Mouse (Mus musculus) c-Kit-positive CD71-negative TER-119-negative erythroid progenitor cells, embryonic 14.5 days (primary cell): ENCODE measurements around the gene Macrod2.

ENCODE experiments used
- DNase-seq: peaks from one replicate; pipeline ENCODE4 v3.0.0-alpha.2; 2013; ENCODE audit warnings: low read depth

Macrod2 gene

DNA sequence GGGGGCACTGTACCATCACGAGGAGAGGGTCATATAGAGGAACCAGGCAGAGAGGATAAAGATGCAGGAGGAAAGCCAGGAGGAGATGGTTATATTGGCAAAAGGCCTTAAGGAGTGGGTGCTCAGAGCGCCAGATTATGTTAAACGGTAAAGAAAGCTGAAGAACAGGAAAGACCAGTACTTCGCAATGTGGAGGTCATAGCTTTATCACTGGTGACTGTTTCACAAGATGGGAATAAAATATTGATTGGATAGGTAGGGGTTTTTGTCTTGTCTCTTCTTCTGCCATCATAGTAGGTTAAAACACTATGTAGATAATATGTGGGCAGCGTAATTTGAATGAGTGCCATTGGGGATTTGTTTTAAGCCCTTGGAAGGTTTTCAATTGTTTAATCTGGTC lies 816.2 kb downstream of the Macrod2 start:
- DNase-seq, result no peak

GRCm38 (mm10) chr2:141212291-141212690 lies 817.2 kb downstream of the Macrod2 start:
- no peak for DNase-seq

GRCm38 (mm10) chr2:141217490-141217889 lies 822.4 kb downstream of the Macrod2 start:
- no peak for DNase-seq

DNA sequence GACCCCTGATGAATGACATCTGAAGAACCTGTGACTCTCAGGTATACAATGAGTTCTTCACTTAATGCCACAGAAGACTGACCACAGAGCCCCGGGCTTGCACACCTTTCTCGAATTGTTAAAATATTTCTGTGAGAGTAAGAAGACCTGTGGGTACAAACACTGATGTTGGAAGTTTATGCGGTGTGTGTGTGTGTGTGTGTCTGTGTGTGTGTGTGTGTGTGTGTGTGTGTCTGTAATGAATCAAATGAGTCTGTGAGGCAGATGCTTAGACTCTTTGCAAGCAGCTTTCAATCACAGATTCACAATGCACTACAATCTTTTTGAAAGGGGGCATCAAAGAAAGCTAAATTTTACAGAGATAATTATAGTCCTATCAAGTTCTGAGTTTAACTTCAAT lies 822.8 kb downstream of the Macrod2 start:
- no peak for DNase-seq

DNA sequence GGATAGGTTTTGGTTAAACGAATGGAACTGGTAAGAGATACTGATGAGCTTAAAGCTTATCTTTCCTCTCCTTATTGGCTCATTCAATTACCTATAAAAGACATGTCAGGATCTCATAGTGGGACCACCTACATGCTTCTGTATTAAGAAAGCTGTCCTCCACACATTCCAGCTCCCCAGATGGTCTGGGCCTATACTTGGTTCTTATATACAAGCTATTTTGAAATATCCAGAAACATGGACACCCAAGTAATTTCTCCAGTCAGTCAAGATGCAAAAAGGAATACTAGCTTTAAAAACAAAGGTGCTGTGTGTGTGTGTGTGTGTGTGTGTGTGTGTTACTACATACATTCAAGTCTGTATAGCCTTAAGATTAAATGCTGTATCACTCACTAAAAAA lies 833.7 kb downstream of the Macrod2 start:
- no peak for DNase-seq

DNA sequence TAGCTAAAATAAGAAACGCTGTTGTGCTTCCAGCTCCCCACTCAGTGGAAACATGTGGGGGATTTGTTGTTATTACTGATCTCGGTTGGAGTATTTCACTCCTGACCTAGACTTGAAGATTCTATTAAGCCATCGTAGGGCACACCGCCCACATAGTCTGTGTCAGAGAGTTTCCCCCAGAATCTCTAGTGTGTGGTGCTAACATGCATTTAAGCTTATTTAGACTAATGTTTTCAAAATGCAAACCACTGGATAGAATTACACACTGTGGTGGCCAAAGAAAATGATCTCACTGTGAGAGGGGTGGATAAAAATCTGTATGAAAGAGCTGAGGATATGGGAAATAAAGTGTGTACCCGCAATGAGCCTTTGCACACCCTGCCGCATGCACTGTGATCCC lies 834.7 kb downstream of the Macrod2 start:
- DNase-seq, result no peak

DNA sequence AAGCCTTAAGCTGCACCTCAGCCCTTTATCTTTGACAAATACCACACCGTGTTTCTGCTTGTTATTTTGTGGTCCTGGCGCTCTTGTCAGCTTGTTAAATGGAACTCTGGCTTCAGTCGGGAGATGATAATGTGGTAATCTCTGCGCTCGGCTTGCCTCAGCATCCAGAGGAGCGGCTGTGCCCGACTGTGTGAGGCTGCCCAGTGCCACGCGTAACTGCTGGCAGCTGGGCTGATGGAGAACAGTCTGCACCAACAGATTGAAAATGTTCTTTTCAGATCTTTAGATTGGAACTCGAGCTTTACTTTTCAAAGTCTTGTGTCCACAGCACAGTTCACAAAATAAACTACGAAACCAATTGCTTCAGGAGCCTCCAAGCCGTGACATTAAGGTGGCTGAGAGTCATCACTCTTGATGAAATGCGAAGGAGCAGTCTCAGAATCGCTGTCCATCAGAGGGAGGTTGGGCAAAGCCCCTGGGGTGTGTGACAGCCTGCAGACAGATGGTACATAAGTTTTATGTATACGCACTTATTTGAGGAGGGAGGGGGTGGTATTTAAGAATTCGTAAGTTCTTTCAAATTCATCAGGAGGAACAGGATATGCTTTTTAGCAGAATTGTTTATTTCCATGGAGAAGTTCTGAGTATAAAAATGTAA lies 836.0 kb downstream of the Macrod2 start:
- no peak for DNase-seq

DNA sequence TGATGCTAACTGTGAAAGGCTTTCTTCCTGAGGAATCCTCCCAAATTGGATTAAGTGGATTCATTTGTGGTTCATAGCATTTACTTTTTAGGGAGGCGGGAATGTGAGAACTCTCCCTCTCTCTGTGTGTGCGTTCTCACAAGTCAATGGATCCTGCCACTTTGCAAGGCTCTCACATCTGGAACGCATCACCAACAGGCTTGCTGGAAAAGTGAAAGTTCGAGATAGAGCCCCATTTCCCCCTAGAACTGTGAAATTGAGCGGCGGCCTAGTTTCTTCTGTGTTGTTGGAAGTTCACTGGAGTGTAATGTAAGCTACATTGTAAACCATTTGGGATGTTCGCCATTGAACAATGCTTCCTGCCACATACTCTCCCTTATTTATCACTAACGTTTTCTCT lies 839.2 kb downstream of the Macrod2 start:
- no peak for DNase-seq

DNA sequence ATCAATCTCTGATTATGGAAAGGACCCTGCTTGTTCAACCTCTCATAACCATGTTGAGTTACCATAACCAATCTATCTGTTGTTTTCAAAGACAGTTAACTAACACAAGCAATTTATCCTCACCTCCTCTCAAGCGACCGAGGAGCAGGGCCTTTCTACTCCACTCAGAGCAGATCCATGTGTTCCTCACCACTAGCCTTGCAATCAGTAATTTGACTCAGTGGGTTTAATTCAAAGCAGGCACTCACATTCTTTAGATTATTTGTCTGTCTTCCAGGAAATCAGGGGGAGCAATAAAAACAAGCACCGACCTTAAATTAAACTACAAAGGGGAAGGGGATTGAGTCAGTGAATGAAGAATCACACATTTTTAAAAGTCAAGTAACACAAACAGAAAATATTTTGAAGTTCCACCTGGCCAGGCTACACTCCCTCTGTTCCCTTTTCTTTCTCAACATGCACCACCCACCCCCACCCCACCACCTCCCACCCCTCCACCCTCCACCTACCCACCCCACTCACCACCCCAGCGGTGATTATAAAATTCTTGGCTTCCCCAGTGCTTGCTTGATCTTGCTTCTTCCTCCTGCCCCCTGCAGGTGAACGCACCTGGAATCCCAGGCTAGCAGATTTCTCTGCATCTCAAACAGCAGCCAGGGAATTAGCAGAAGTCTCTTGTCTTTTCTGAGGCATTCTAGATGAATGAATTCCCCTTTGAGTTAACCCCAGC lies 839.8 kb downstream of the Macrod2 start:
- no peak for DNase-seq

DNA sequence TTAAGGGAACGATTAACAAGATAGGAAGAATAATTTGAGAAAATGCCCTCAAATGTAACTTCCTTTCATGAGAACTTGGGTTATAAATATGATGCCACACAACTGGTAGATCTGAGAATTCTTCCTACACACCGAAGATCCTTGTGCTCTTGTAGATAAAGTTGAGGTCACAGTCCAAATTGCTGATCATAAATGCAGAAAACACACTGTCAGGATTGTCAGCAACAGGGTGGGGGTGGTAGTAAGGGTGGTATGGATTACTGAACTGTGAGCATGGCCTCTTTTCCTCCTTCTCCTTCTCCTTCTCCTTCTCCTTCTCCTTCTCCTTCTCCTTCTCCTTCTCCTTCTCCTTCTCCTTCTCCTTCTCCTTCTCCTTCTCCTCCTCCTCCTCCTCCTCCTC lies 852.6 kb downstream of the Macrod2 start:
- DNase-seq, result no peak

DNA sequence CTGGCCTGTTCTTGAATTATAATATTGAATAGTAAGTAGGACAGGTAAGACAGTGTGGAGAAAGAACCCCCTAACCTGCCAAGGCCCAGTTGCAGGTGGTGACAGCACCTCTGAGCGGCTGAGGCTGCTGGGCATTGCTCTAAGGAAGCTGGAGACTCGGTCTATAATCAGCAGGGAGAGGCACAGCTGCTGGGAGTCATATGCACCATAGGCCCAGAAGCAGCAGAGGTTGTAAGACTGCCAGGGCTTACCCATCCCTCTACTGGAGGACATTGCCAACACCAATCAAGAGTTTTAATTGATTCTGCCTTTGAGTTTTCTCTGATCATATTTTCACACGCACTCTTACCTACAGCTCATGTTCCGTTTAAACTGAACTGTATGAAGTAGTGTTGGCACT lies 869.5 kb downstream of the Macrod2 start:
- DNase-seq, result no peak

DNA sequence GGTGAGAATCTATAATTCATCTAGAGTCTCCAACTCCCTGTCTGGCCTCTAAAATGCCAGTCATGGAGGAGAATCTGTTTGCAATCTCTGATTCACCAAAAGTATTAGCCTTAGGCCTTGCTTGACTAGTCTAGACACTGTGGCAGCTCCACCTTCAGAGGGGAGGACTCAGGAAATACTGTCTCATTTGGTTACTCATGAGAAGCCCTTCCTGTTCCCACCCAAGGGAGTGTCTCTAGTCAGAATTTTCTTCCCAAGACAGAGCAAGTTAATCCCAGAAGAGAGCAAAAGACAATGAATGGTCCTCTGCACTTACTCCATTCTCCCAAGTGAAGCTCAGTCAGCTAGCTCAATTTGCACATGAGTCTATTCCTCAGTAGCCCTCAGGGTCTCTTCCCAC lies 871.5 kb downstream of the Macrod2 start:
- DNase-seq, result no peak

GRCm38 (mm10) chr2:141271541-141271940 lies 876.4 kb downstream of the Macrod2 start:
- DNase-seq, result no peak

GRCm38 (mm10) chr2:141272966-141273365 lies 877.9 kb downstream of the Macrod2 start:
- no peak for DNase-seq

- DNase-seq, result no peak
Measured at GRCm38 (mm10) chr2:141274262-141274661, 879.2 kb downstream of the Macrod2 start.

- no peak for DNase-seq
Measured at GRCm38 (mm10) chr2:141279130-141279698, 884.1 kb downstream of the Macrod2 start.

DNA sequence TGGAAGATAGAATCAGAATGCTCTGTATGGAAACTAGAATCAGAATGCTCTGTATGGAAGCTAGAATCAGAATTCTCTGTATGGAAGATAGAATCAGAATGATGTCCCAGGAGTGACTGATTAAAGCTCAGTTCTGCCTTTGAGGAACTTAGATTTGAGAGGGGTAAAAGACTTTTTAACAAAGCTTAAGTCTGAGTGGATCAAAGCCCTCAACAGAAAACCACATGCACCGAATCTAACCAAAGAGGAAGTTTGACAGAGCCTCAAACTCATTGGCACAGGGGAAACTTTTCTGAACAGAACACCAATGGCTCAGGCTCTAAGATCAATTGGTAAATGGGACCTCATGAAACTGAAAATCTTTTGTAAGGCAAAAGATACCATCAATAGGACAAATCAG lies 885.7 kb downstream of the Macrod2 start:
- DNase-seq, result no peak

DNA sequence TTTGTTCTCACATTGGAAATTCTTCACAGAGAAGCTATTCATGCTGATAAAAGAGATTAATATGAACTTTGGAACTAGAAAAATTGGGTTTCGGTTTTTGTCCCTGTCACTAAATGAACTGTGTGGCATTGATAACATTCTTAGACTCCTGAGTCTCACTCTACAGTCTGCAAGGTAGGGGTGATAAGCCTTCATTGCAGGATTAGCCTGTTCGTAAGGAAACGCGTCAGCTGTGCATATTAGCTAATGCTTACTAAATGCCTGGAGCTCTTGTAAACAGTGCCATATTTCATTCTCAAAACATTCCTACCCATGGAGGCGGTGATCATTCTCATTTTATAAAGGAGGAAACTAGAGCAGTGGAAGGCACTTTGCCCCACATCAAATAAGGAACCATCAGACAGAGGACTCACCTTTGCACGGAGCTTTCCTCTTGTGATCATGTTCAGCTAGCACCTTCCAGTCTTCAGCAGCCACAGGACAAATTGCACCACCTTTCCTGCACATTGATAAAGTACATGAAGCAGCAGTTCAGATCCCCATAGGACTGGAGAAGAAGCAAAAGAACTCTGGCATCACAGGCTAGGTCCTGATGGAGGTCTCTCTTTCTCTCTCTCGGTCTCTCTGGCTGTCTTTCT lies 891.1 kb downstream of the Macrod2 start:
- no peak for DNase-seq

DNA sequence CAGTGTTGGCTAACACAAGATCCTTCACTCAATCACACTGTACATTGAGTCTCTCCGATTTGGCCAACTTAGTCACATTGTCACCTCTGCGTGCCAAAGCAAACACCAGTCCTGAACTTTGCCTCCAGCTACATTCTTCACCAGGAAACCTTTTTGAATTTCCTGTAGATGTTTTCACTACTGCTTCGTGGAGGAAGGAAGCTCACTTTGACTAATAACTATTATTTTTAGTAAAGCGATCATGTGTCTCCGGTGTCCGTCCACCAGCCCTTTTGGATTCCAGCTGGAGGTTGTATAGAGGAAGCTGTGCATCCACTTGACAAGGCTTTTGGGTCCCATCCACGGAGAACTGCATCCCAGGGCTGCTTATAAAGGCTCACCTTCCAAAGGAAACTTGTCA lies 893.4 kb downstream of the Macrod2 start:
- no peak for DNase-seq

GRCm38 (mm10) chr2:141289059-141289713 lies 894.1 kb downstream of the Macrod2 start:
- no peak for DNase-seq

GRCm38 (mm10) chr2:141292847-141293246 lies 897.7 kb downstream of the Macrod2 start:
- no peak for DNase-seq

- no peak for DNase-seq
Measured at GRCm38 (mm10) chr2:141299168-141299567, 904.1 kb downstream of the Macrod2 start.

- DNase-seq, result no peak
Measured at GRCm38 (mm10) chr2:141301030-141301429, 905.9 kb downstream of the Macrod2 start.
